Mouse (Mus musculus) thymus, postnatal 14 days (tissue): Measurements from ENCODE around the gene Nlgn1.

Experiments
- DNase-seq: peaks from one replicate; pipeline ENCODE4 v3.0.0; 2021

Gene Nlgn1

GRCm38 (mm10) chr3:26039696-26040095 is 292.6 kb downstream of the Nlgn1 start:
- no peak for DNase-seq

- DNase-seq, result no peak
Observed at GRCm38 (mm10) chr3:26026025-26026424, 306.2 kb downstream of the Nlgn1 start.

- DNase-seq, result no peak
Observed at GRCm38 (mm10) chr3:26023217-26023616, 309.0 kb downstream of the Nlgn1 start.

- DNase-seq, result no peak
Observed at GRCm38 (mm10) chr3:26021632-26022184, 310.6 kb downstream of the Nlgn1 start.

GRCm38 (mm10) chr3:26011310-26012078 is 320.8 kb downstream of the Nlgn1 start:
- no peak for DNase-seq

GRCm38 (mm10) chr3:26002863-26003608 is 329.2 kb downstream of the Nlgn1 start:
- DNase-seq, result no peak

GRCm38 (mm10) chr3:26002367-26002766 is 329.9 kb downstream of the Nlgn1 start:
- DNase-seq, result no peak

GRCm38 (mm10) chr3:25967546-25967945 is 364.7 kb downstream of the Nlgn1 start:
- no peak for DNase-seq

- DNase-seq, result no peak
Observed at GRCm38 (mm10) chr3:25964237-25964636, 368.0 kb downstream of the Nlgn1 start.

- DNase-seq, result no peak
Observed at GRCm38 (mm10) chr3:25963568-25963967, 368.7 kb downstream of the Nlgn1 start.

GRCm38 (mm10) chr3:25916535-25916934 is 415.7 kb downstream of the Nlgn1 start:
- DNase-seq, result no peak

- DNase-seq, result no peak
Observed at GRCm38 (mm10) chr3:25914365-25915065, 417.7 kb downstream of the Nlgn1 start.

GRCm38 (mm10) chr3:25903140-25903809 is 429.0 kb downstream of the Nlgn1 start:
- no peak for DNase-seq

- DNase-seq, result no peak
Observed at GRCm38 (mm10) chr3:25897456-25897855, 434.8 kb downstream of the Nlgn1 start.

GRCm38 (mm10) chr3:25884797-25885196 is 447.5 kb downstream of the Nlgn1 start:
- DNase-seq, result no peak

GRCm38 (mm10) chr3:25869161-25869560 is 463.1 kb downstream of the Nlgn1 start:
- DNase-seq, result no peak

- DNase-seq, result no peak
Observed at GRCm38 (mm10) chr3:25858384-25858783, 473.9 kb downstream of the Nlgn1 start.

GRCm38 (mm10) chr3:25844686-25845462 is 487.4 kb downstream of the Nlgn1 start:
- DNase-seq, result no peak

GRCm38 (mm10) chr3:25830237-25830636 is 502.0 kb downstream of the Nlgn1 start:
- no peak for DNase-seq

GRCm38 (mm10) chr3:25813368-25813767 is 518.9 kb downstream of the Nlgn1 start:
- no peak for DNase-seq

GRCm38 (mm10) chr3:25807559-25807958 is 524.7 kb downstream of the Nlgn1 start:
- DNase-seq, result no peak

- no peak for DNase-seq
Observed at GRCm38 (mm10) chr3:25781651-25782050, 550.6 kb downstream of the Nlgn1 start.
